Mouse (Mus musculus): ENCODE data around the gene Lxn.
A peak's percentile ranks its signal among the peaks of the same experiment; 100 is the strongest.

Lxn gene

DNA sequence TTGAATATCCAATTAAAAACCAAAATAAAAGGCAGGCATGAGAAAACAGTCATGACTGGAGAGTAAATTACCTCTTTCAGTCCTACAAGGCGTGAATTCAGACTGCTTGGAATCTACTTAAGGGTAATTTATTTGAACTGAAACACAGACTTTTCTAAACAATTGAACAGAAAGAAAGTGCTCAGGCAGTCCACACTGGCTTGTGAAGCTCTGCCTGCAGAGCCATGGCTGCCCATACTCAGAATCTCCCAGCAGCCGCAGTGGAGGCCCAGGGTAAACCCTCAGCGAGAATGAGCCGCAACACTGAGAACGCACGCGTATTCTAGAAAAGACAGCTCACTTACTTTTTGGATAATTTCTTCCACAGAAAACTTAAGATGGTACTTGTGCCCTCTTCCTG, 1.7 kb downstream of the Lxn start:
- DNase-seq (ENCODE audit: low spot score in 2 of 2): no peak

GRCm38 (mm10) chr3:67459881-67460280, 3.8 kb downstream of the Lxn start:
- no peak for DNase-seq (ENCODE audit: low spot score in 2 of 2)

GRCm38 (mm10) chr3:67450601-67451210, 13.0 kb downstream of the Lxn start:
- no peak for DNase-seq (ENCODE audit: low spot score in 2 of 2)

DNA sequence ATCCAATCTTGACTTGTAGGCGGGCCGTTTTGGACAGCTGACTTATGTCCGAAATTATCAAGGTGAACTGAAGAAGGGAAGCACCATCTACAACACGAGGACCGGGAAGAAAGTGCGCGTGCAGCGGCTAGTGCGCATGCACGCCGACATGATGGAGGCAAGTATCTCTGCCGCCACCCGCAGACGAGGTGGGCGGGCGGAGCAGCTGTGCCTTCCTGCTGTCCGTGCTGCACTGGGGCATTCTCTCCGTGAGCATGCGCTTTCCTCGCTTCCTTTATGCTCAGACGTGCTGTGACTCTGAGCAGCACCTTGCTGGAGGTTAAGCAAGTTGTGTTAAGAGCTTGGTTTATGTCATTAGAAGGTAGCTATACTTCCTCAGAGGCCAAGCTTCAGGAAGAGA, 14.1 kb downstream of the Lxn start:
- DNase-seq (ENCODE audit: low spot score in 2 of 2): no peak

- no peak for DNase-seq (ENCODE audit: low spot score in 2 of 2)
Measured at GRCm38 (mm10) chr3:67447143-67447542, 16.6 kb downstream of the Lxn start.

- no peak for DNase-seq (ENCODE audit: low spot score in 2 of 2)
Measured at GRCm38 (mm10) chr3:67434011-67434410, 29.7 kb downstream of the Lxn start.

DNA sequence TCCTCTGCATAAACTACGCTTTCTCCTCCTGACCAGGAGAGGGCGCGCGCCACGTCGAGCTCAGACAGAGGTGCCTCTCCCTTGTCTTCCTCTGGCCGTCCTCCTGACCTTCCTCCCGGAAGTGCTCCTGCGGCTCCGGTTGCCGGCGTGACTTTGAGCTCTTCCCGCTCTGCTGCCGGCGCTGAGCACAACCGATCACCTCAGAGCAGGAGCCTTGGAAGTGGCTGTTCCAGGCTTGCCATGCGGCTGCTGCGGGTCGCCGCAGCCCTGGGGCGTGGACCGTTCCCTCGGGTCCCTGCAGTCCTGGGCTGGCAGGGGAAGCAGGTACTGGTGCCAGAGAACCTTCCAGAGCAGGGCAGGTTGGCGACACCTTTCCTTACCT, 33.7 kb downstream of the Lxn start, which contains the start of gene Gfm1:
Gfm1 (plus strand) TSS at position 98 of the 382 bp plus-strand sequence.
- peak; percentile 79 to 88 for DNase-seq (ENCODE audit: low spot score in 2 of 2)

GRCm38 (mm10) chr3:67429338-67429998, 34.3 kb downstream of the Lxn start:
- DNase-seq (ENCODE audit: low spot score in 2 of 2): no peak

Data from urinary bladder, postnatal 4 days (tissue).